Mouse (Mus musculus) embryo, embryonic 11.5 days (tissue): Measurements from ENCODE around the gene Xpot.

Experiments used
- DNase-seq: peaks from one replicate; pipeline ENCODE4 v3.0.0-alpha.2; 2012; ENCODE audit warnings: low read depth, low spot score

Xpot gene

DNA sequence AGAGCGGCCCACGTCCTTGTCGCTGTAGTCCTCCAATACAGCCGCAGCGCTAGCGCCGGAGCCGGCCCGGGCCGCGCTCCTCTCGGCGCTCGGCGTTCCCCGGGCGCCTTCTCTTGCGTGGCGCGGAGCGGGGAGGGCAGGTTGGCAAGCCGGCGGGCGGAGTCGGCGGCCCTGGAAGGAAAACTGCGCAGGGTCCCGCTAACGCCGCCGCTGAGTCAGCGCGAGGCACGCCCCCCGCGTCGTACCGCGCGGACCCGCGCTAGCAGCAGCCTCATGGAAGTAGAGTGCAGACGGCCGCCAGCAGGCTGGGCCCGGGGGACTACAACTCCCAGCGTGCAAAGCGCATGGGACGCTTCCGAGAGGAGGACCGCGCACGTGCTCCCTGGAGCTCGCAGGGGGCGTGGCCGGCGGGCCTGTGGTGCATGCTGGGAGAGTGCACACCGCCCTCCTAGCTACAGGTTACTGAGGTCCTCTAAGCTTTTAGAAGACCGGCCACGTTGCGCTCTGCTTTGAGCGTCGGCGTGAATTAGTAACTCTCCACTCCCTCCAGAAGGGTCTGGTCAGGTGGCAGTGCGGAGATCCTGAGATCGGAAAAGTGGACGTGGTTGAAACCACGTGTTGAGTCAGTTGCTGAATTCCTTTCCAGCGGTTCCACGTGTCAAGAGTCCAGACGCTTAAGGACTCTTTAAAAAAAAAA, at the start of gene Xpot:
Gene Xpot, minus strand, starts transcription at position 147 of the 697 bp plus-strand sequence.
- peak; percentile 95 for DNase-seq

DNA sequence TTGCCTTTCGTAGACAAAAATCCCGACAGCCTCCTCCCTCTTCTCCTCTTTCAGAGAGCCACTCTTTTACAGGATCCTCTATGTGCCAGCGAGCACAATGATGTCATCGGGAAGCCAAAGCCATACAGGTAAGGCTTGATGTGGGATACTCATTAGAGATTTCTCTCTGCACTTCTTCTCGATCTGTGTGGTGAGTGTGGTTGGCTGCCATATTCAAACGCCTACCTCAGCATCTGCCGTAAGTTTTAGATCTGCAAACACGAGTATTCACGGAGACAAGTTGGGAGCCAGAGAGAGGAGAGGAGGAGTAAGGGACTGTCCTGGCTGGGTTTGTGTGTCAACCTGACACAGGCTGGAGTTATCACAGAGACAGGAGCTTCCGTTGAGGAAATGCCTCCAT, 43.0 kb upstream of the Xpot start:
- no peak for DNase-seq

DNA sequence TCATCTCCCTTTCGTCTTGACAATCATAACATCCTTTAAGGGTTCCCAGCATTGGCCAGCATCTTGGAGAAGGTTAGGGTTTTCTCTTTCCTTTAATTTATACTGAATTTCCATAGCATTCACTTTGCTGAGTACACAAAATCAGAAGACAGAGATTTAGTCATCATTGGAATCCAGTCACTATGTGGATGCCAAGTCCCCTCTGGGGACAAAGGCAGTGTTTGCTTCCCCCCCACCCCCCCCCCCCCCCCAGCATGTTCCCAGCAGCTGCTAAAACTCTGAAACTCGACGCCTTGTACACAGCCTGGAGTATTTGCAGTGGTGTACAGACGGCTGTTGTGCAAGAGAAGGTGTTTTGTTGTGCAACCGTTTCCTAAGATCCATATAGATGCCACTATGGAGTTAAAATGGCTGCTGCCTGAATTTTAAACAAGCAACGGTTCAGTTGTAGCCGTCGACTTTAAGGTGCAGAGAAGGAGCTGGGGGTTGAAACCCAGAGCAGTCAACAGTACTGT, 39.6 kb upstream of the Xpot start:
- DNase-seq, result no peak

DNA sequence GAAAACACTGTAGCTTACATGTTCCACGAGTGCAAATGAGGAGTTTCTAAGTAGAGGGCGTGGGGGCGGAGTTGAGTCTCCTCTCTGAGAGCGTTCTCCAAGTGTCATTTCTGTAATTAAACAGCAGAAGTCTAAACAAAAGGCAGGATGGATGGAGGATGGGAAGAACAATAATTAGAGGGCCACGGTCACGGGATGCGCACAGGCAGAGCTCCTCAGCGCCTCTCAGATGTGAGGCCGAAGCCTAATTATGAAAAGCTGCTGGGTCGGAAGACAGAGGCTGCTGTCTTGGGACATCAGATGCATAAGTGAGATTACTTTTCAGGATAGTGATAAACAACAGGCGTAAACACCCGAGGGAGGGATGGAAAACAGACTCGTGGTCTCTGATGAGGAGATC, 37.5 kb upstream of the Xpot start:
- DNase-seq, result no peak

DNA sequence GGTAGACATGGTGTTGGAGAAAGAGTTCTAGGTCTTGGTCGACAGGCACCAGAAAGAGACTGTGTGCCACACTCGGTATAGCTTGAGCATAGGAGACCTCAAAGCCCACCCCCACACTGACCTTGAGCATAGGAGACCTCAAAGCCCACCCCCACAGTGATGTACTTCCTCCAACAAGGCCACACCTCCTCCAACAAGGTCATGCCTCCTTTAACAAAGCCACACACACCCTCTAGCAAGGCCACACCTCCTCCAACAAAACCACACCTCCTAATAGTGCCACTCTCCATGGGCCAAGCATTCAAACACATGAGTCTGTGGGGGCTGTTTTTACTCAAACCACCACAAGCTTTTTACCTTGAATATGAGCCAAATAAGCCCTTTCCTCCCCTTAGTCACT, 36.6 kb upstream of the Xpot start:
- no peak for DNase-seq

DNA sequence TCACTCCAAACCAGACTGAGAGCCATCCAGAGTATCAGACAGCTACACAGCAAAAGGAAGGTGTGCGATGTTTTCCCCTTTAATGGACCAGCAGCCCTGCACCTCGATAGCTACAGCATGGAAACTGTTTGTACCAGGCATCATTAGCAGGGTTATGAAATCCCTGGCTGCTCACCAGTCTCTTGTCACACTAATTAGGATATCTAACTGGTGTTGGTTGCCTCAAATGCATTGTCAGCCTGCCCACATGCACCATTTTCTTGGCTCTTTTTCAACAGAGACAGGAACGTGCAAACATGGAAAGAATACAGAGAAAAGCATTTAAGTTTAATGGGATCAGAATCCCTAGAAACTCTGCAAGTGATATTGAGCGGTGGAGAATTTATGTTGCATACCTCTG, 29.8 kb upstream of the Xpot start:
- DNase-seq, result no peak

DNA sequence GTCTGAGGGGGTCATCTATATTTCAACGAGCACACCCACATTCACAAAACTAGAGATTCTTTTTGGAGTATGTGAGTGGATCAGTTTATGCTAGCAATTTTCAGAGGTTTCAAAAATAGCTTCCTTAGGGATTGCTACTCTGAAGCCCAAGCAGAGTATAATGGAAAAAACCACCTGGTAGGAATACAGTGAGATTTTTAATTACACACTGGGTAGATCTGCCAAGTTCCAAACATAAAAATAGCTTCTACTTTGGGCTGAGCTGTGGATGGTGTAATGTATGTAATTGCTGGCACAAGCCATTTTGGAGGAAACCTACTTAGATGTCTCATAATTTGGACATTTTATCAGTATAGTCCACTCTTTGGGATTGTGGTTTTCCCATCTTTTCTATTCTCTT, 26.9 kb upstream of the Xpot start:
- no peak for DNase-seq

DNA sequence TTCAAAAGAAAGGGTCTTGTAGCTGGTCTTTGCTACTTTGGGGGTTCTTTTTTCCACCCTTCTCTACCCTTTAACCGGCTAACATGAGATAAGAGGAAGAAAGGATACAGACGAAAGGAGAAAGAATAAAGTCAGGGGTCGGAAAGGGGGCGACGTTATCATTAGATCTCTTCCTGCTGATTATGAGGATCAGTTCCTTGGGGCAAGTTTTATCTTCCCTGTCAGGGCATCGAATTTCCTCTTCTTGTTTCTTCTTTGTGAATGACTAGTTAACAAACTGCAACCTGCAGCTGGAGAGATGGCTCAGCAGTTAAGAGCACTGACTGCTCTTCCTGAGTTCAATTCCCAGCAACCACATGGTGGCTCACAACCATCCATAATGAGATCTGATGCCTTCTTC, 20.2 kb upstream of the Xpot start:
- no peak for DNase-seq

DNA sequence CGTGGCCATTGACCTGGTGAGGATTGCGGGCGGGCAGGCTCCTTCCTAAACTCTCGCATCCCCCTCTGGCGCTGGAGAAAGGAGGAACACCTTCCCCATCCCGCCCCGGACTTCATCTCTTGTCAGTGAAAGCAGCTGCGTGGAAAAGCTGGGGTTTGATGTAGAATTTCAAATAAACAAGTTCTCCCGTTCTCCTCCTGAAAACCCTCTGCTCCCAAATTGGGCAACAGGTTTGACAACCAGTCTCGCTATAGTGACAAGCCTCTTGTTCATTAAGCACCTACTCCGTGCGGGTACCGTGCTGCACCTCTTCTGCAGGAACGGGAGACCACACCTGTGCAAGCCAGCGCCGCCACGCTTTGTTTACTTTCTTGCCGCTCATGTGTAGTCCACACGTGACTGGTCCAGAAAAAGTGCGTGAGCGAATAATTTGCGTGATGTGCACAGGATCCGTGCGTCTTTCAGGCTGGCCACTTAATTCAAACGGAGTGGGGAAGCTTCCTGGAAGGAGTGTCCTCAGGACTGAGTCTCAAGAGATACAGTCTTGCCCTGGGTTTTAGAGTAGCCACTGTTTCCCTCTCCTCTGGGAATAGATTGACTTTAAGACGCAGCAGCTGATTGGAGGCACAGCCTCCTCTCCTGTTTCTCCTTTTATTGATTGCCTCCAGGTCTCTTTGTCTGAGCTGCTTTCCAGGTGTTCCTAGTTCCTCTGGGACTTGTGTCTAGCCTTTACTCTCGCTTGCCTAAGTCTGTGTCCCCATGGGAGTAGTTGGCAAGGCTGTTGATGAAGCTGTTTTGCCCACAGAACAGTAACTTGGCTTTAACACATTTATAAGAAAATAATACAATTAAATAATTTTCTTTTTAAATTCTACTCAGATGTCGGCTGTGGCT, 16.2 kb upstream of the Xpot start:
- DNase-seq, result no peak

DNA sequence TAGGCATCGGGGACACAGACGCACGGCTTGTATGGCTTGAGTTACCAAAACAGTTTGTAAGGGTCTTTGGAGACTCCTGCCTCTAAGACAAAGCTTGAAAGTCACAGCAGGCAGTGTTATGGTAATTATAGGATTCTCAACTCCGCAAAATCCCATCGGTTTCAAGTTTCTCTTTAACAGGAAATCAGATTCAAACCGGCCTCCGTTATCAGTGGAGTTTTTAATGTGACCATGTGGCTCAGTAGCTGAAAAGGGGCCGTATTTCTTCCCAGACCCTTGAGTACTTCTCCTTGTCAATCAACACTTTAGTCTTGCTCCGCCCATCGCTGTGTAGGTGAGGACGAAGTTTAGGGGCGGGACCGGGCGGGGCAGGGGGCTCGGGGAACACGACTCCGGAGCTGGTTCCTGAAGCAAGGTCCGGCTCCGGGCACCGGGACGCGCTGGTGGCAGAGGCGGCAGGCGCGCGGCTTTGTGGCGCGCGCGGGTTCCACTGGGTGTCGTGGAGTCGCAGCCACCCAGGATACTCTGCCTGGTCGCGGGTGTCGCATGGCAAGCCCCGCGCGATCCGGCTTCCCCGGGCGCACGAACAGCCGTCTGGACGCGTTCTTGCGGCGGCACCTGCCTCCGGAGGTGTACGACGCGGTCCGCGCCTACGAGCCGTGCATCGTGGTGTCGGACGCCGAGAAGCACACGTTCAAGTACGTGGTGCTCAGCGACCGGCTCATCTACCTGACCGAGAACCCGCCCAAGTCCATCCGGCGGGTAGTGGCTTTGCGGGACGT, 15.3 kb upstream of the Xpot start, which contains the start of gene D930020B18Rik:
Gene D930020B18Rik, plus strand, starts transcription at position 317 of the 782 bp plus-strand sequence.
- no peak for DNase-seq

DNA sequence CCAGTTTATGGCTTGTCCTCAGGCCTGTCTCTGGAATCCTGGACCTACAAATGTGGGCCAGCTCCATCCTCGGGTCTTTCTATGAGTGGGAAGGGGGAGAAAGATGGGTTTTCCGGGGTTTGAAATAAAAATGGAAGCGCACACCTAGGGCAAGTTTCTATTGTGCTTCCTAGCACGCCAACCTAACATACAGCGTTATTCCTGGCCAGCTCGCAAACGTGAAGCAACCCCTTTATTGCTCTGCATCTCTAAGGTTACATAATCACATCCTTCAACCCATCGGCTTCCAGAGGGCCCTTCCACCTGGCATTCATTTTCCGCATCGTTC, 14.8 kb upstream of the Xpot start:
- DNase-seq, result no peak

DNA sequence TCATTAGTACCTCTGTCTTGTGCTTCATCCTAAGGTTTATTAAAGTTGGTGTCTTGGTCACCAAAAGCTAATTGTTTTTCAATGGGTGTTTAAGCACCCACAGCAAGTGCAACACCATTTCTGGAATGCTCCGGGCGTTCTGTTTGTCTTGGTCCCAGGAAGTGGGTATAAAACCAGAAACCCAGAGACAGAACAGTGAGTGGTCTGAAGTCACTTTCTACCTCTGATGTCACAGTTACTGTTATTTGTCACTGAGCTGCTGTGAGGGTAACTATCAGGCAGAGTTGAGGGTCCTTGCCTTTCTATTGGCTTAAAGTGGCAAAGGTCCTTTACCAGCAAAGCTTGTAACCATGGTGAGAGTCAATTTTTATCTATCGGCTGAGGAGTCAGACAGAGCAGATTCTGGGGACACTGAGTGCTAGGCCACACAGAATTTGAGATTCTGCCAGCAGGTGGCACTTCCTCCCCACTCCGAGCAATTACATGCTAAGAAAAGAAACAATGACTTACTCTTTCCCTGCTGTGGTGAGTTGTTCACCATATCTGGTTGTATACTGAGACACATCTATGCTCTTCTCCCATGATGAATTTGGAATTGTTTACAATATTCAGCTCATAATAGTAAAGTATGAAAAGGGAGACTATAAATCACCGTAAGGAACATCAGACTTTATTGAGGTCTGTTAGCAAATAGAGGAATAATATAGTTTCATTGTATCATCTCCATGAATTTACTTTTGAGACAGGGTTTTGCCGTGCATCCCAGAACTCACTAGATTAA, 14.2 kb upstream of the Xpot start:
- DNase-seq, result no peak

DNA sequence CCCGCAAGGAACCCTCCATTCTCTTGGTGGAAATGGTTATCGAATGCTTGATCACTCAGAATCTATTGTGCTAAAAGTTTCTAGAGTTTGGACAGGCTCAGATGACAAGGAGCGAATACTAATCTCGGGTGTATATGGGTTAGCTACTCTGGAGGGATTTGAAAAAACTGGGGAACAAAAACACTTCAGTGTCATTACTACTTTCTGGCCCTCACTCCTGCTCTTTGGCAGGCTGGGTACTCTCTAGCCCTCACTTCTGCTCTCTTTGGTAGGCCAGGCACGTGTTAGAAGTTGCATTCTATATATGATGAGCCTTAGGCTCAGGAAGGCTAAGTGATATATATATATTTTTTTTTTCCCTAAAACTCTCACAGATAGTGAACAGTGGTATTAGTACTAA, 13.4 kb upstream of the Xpot start:
- DNase-seq, result no peak

DNA sequence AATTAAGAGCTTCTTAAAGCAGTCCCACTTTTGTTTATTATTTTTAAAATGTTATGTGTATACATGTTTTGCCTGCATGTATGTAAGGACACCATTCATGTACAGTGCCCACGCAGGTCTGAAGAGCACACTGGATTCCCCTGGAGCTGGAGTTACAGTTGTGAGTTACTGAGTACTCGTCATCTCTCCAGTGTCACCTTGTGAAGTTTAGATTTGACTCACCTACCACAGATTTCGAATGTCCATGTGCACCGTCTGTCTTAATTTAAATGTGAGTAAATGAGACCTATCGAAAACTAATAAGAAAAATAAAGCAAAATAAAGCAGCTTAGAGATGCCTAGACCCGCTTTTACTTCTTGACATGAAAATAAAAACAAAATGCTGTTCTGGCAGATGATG, 10.1 kb upstream of the Xpot start:
- no peak for DNase-seq

DNA sequence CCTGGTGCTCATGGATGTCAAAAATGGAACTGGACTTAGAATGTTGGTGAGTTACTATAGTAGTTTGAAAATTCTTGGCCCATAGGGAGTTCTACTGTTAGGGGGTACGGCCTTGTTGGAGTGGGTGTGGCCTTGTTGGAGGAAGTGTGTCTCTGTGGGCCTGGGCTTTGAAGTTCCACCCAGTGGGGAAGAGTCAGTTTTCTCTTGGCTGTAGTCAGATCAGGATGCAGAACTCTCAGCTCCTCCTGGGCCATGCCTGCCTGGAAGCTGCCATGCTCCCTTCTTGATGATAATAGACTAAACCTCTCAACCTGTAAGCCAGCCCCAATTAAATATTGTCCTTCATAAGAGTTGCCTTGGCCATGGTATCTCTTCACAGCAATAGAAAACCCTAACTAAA, 8.0 kb upstream of the Xpot start:
- no peak for DNase-seq

DNA sequence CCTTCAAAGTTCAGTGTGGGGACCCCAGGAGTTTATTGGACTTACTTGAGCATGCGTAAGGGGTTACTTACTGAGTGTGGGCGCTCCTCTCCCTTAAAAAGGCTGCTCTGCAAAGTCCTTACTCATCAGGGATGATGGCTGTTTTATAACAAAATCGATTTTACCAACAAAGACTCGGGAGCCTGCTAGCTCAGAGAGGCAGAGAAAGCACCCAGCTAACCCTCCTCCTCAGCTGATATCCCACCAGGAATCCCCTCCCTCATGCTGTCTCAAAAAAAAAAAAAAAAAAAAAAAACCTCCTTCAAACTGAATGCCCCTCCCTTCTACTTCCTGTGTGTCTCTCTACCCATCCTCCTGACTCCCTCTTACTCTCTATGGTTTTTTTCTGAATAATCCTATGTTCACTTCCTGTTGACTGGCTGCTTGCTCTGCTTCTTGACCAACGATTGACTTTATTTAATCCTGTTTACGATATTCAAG, 2.5 kb upstream of the Xpot start:
- DNase-seq, result no peak

DNA sequence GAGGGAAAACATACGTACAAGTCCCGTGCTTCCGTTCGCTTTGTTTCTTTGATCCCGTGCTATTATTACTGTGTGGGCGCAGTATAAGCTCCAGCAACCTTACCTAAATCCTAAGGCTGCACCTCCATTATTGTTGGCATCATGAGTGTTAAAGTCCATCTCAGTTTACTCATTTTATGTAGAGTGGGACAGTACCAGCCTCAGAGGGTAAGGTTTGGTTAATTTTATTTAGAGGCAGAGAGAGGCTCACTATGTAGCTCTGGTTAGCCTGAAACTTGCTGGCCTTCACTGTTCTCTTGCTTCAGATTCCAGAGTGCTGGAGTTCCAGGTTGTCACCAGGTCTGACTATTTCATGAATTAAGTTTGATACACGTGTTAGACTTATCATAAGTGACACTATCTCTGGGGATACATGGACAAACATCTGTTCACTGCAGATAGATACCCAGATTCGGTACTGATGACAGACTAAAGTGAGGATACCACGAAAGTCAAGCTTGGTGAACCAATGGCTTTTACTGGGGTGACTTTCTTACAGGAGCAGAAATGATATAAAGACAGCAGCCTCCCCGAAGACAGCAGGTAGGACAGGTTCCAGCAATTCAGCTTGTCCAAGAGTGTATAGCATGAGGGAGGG, 1.2 kb upstream of the Xpot start:
- DNase-seq, result no peak

DNA sequence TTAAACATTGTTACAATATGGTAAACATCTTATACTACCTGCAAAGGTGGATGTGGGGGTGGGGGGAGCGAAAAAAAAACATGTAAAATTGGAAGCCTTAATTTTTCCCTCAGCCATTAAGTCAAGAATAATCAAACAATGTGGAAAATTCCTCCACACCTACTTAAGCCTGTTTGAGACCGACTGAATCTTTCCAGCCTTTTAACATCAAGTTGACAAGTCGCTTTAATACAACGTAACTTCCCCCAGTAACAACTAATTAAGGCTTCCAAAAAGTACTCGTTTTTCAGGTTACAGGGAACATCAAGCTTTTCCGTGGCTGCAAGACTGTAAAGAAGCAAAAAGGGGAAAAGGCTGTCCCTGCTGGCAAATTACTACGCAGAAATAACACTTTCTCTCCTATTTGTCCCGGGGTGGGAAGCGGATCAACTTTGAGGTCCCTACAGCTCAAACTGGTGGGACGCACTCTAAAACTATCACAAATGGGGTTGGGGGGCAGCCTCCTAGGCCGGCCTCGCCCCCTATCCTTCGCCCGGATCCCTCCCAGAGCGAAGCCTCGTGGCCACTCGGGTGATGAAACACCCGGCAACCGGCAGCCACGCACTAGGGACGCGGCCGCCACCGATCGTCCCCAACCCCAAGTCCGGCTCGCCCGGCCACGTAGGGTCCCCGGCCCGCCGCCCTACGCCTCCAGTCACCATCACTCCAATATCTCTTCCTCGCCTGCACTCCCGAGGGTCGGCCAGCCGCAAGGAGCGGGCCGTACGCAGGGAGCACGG, 536 bp downstream of the Xpot start:
- no peak for DNase-seq

DNA sequence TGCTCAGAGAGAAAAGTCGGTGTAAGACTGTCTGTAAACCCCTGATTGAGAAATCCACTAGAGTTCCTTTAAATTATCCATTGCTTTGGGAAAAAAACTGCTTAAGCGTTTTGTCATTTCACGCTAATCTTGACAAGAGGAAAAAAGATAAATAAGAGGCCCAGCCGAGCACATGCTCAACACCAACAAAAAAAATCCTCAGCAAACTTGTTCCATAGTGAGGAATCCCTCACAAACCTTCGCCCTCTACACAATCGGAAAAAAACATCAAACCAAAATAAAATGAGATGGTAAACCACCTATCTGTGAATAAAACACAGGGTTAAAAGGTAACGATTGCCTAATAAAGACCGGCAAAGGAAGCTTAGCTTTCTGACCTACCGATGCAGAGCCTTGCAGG, 1.1 kb downstream of the Xpot start:
- DNase-seq, result no peak

DNA sequence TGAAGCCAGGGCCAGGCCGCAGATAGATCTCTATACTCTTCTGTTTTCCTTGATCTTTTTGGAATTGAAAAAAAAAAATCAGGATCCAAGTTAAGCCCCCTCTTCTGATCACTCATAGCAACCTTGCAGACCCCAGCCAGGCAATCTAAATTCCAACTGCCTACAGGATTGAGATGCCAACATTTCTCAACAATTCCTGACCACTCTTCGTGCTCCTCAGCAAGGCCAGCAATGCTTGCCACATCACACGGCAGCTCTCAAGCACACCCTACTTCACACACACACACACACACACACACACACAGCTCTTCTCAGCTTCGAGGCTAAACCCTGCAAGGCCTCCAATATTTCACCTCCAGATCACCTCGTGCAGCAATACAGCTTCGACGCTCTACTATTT, 2.5 kb downstream of the Xpot start:
- no peak for DNase-seq
